16 mouse cellular contexts compared by ENCODE assay signal in genomic region chr11:5012213-5012715, GRCm38 (mm10). TPM values are rescaled to one million over a fixed set of nuclear protein-coding genes. Genes with fewer than 3 reads are reported as not detected.
DNase-seq lines count a peak whose midpoint lies in the region; ATAC-seq and TF ChIP-seq lines count a peak whose summit lies in the region.
"Had no signal": no experiment of that assay in that cellular context is flagged by ENCODE, and none has a peak within 500 bp of the region (broad histone marks: within the 10 kb centered on the region; RNA-seq: fewer than 3 reads in every experiment).

No protein-coding gene starts in this region.

- H3K27me3 ChIP-seq in liver, adult 2 months (ENCODE audit: control insufficient read depth, insufficient read depth, low read length), result no peaks in the 10 kb centered on the region
- no peaks in the 10 kb centered on the region for H3K27me3 ChIP-seq in liver, embryonic 13.5 days
- no peaks in the 10 kb centered on the region for H3K27me3 ChIP-seq in midbrain, embryonic 13.5 days
- no peaks in the 10 kb centered on the region for H3K27me3 ChIP-seq in forebrain, embryonic 16.5 days (replicated peaks; ENCODE audit: control insufficient read depth, insufficient read depth, low read length)
- H3K27me3 ChIP-seq: embryonic facial prominence, embryonic 13.5 days; limb, embryonic 12.5 days had no signal

- no peak overlapping the region for H3K9ac ChIP-seq in liver, adult 2 months (ENCODE audit: low read depth, low read length)
- H3K9ac ChIP-seq in liver, embryonic 13.5 days, result no peak overlapping the region
- no peak overlapping the region for H3K9ac ChIP-seq in midbrain, embryonic 13.5 days (replicated peaks)
- no peak overlapping the region for H3K9ac ChIP-seq in forebrain, embryonic 16.5 days (replicated peaks; ENCODE audit: low read depth, low read length)
- H3K9ac ChIP-seq: embryonic facial prominence, embryonic 13.5 days; limb, embryonic 12.5 days had no signal

- peak overlapping the region; percentile 8; the same call in 1 of the 2 replicates for H3K4me2 ChIP-seq in liver, embryonic 13.5 days
- H3K4me2 ChIP-seq in midbrain, embryonic 13.5 days (replicated peaks), result no peak overlapping the region
- no peak overlapping the region for H3K4me2 ChIP-seq in forebrain, embryonic 16.5 days (ENCODE audit: low read length)
- H3K4me2 ChIP-seq: embryonic facial prominence, embryonic 13.5 days; limb, embryonic 12.5 days had no signal

- no peak for ATAC-seq in liver, embryonic 13.5 days (ENCODE audit: low read depth)
- ATAC-seq in midbrain, embryonic 13.5 days, result no peak
- ATAC-seq in forebrain, embryonic 16.5 days, result no peak
- ATAC-seq: lung, postnatal 0 days had no signal

- no peaks in the 10 kb centered on the region for H3K9me3 ChIP-seq in liver, embryonic 13.5 days (replicated peaks)
- H3K9me3 ChIP-seq in midbrain, embryonic 13.5 days, result no peaks in the 10 kb centered on the region
- no peaks in the 10 kb centered on the region for H3K9me3 ChIP-seq in forebrain, embryonic 16.5 days (ENCODE audit: control insufficient read depth, low read length)
- H3K9me3 ChIP-seq: embryonic facial prominence, embryonic 13.5 days; limb, embryonic 12.5 days; midbrain, embryonic 10.5 days had no signal

- peak overlapping the region; percentile 50 for H3K27ac ChIP-seq in liver, adult 2 months (replicated peaks; ENCODE audit: insufficient read depth, low read depth, low read length)
- H3K27ac ChIP-seq in liver, embryonic 13.5 days, result peak overlapping the region; percentile 74
- no peak overlapping the region for H3K27ac ChIP-seq in midbrain, embryonic 13.5 days
- no peak overlapping the region for H3K27ac ChIP-seq in forebrain, embryonic 16.5 days (ENCODE audit: low read length)
- H3K27ac ChIP-seq: embryonic facial prominence, embryonic 13.5 days; limb, embryonic 12.5 days; midbrain, embryonic 10.5 days; stomach, postnatal 0 days had no signal

- WGBS in liver, adult 2 months, result 85% methylated on average over 5 of the region's 5 CpGs
- WGBS in liver, embryonic 13.5 days (ENCODE audit: insufficient replicate concordance), result 63% methylated on average over 5 of the region's 5 CpGs
- 89% methylated on average over 5 of the region's 5 CpGs for WGBS in midbrain, embryonic 13.5 days
- WGBS in forebrain, embryonic 16.5 days, result 89% methylated on average over 5 of the region's 5 CpGs

- H3K4me1 ChIP-seq in liver, adult 2 months (ENCODE audit: control insufficient read depth, insufficient read depth, low read length), result peaks cover 2% of the 10 kb centered on the region
- peaks cover 50% of the 10 kb centered on the region for H3K4me1 ChIP-seq in liver, embryonic 13.5 days (replicated peaks)
- H3K4me1 ChIP-seq in midbrain, embryonic 13.5 days (replicated peaks), result peaks cover 4% of the 10 kb centered on the region; the same call in 1 of the 2 replicates
- no peaks in the 10 kb centered on the region for H3K4me1 ChIP-seq in forebrain, embryonic 16.5 days (replicated peaks; ENCODE audit: control insufficient read depth, insufficient read depth, low read length)
- H3K4me1 ChIP-seq: embryonic facial prominence, embryonic 13.5 days; limb, embryonic 12.5 days; midbrain, embryonic 10.5 days had no signal

- DNase-seq in heart, adult 9 months (ENCODE audit: low spot score in 2 of 2), result peak; percentile 26 to 62
- DNase-seq in heart, postnatal 36 days, result no peak
- DNase-seq in liver, adult 2 months (ENCODE audit: extremely low read depth, low read depth, low spot score), result no peak
- DNase-seq in liver, result no peak
- DNase-seq in liver, embryonic 13.5 days, result no peak
- DNase-seq: cerebellum, adult 11-12 months; kidney, adult 8-10 months; thymus, postnatal 25 days had no signal

- TF ChIP-seq POLR2A in liver, adult 2 months (IDR thresholded peaks at IDR 0.05; ENCODE audit: extremely low read depth, insufficient read depth, low read length), result no peak

- intact Hi-C loops in heart, postnatal 36 days (cut with DNase I), result no loop called here

- H3K36me3 ChIP-seq in liver, adult 2 months (ENCODE audit: control insufficient read depth, insufficient read depth, low read length), result peaks cover 39% of the 10 kb centered on the region
- peaks cover 60% of the 10 kb centered on the region for H3K36me3 ChIP-seq in liver, embryonic 13.5 days
- peaks cover 69% of the 10 kb centered on the region for H3K36me3 ChIP-seq in midbrain, embryonic 13.5 days
- peaks cover 26% of the 10 kb centered on the region for H3K36me3 ChIP-seq in forebrain, embryonic 16.5 days (ENCODE audit: control insufficient read depth, insufficient read depth)

- TF ChIP-seq CTCF in liver, adult 2 months (IDR thresholded peaks at IDR 0.05; ENCODE audit: low read depth, low read length), result no peak

- H3K4me3 ChIP-seq in liver, adult 2 months (ENCODE audit: insufficient read depth, low read depth, low read length), result no peak overlapping the region
- H3K4me3 ChIP-seq in liver, embryonic 13.5 days (replicated peaks), result no peak overlapping the region
- H3K4me3 ChIP-seq in midbrain, embryonic 13.5 days (replicated peaks), result no peak overlapping the region
- H3K4me3 ChIP-seq in forebrain, embryonic 16.5 days (replicated peaks; ENCODE audit: low read length), result no peak overlapping the region
- H3K4me3 ChIP-seq: embryonic facial prominence, embryonic 13.5 days; limb, embryonic 12.5 days; midbrain, embryonic 10.5 days; myocyte had no signal

- H3K79me2 ChIP-seq in liver, adult 2 months (ENCODE audit: control insufficient read depth, insufficient read depth, low read length), result no peaks in the 10 kb centered on the region

RNA-seq across cellular contexts. Expression of gene Ap1b1, which starts 25.6 kb away (rescaled TPM):
- total RNA-seq in heart, postnatal 36 days (2021), result 10 to 100 TPM; 47.4 to 56.0 TPM
- total RNA-seq in liver, adult 2 months (2014; rRNA removed), result 30.1 and 41.2 TPM in 2 replicates
- 46.7 and 48.8 TPM in 2 replicates for polyA plus RNA-seq in liver, adult 2 months (2012; rRNA removed)
- 77.1 and 95.0 TPM in 2 replicates for polyA plus RNA-seq in liver, embryonic 13.5 days (2015; fragmentation: Nextera tagmentation; extraction: Ambion mirVana)
- 87.2 and 93.9 TPM in 2 replicates for polyA plus RNA-seq in midbrain, embryonic 13.5 days (2015; fragmentation: Nextera tagmentation; extraction: Ambion mirVana)
- polyA plus RNA-seq in forebrain, embryonic 16.5 days (2015; fragmentation: Nextera tagmentation; extraction: Ambion mirVana), result 90.6 and 92.1 TPM in 2 replicates

RNA-seq across cellular contexts. Expression of gene Rasl10a, which starts 45.7 kb away (rescaled TPM):
- 1 to 10 TPM; 5.1 to 9.5 TPM for total RNA-seq in heart, postnatal 36 days (2021)
- total RNA-seq in liver, adult 2 months (2014; rRNA removed), result not detected in 2 replicates
- polyA plus RNA-seq in liver, adult 2 months (2012; rRNA removed), result 0.26 TPM in 1 of 2 replicates, not detected in the other
- 0.42 and 0.50 TPM in 2 replicates for polyA plus RNA-seq in liver, embryonic 13.5 days (2015; fragmentation: Nextera tagmentation; extraction: Ambion mirVana)
- 0.55 and 0.66 TPM in 2 replicates for polyA plus RNA-seq in midbrain, embryonic 13.5 days (2015; fragmentation: Nextera tagmentation; extraction: Ambion mirVana)
- 0.45 and 0.76 TPM in 2 replicates for polyA plus RNA-seq in forebrain, embryonic 16.5 days (2015; fragmentation: Nextera tagmentation; extraction: Ambion mirVana)

RNA-seq across cellular contexts. Expression of gene Gas2l1, which starts 52.9 kb away (rescaled TPM):
- total RNA-seq in heart, postnatal 36 days (2021), result 10 to 100 TPM; 17.5 to 18.7 TPM
- 3.1 and 7.3 TPM in 2 replicates for total RNA-seq in liver, adult 2 months (2014; rRNA removed)
- 25.4 and 25.8 TPM in 2 replicates for polyA plus RNA-seq in liver, adult 2 months (2012; rRNA removed)
- polyA plus RNA-seq in liver, embryonic 13.5 days (2015; fragmentation: Nextera tagmentation; extraction: Ambion mirVana), result 14.3 and 15.1 TPM in 2 replicates
- 13.0 and 20.9 TPM in 2 replicates for polyA plus RNA-seq in midbrain, embryonic 13.5 days (2015; fragmentation: Nextera tagmentation; extraction: Ambion mirVana)
- polyA plus RNA-seq in forebrain, embryonic 16.5 days (2015; fragmentation: Nextera tagmentation; extraction: Ambion mirVana), result 17.2 and 18.4 TPM in 2 replicates

Comparison
In these comparisons a context has a peak if more than half of its experiments do, and no peak if none do; other contexts are left out.
1. DNase-seq: peak in heart, adult 9 months (2 of 2); none in heart, postnatal 36 days (0 of 2), liver, adult 2 months (single experiment), liver (single experiment) and liver, embryonic 13.5 days (single experiment).
2. H3K27ac ChIP-seq: peak in liver, adult 2 months (single experiment) and liver, embryonic 13.5 days (single experiment); none in midbrain, embryonic 13.5 days (single experiment) and forebrain, embryonic 16.5 days (single experiment).